Mouse (Mus musculus) CH12.LX (cell line): ENCODE data around the gene Htr1d. TPM values are rescaled to one million over a fixed set of nuclear protein-coding genes. Genes with fewer than 3 reads are reported as not detected.

Experiments used
- DNase-seq: peaks from one replicate; pipeline ENCODE4 v3.0.0-alpha.2; 2013; ENCODE audit errors: extremely low read depth
- H3K27ac ChIP-seq: 2 replicates; pipeline ENCODE4 v1.5.1; 2012; ENCODE audit warnings: low read depth, mild to moderate bottlenecking, control low read depth, moderate library complexity; ENCODE audit not compliant: insufficient read depth
- H3K27me3 ChIP-seq: replicated peaks from 2 replicates; pipeline ENCODE3; 2012; ENCODE audit warnings: inconsistent platforms
- H3K36me3 ChIP-seq, 2 experiments: replicated peaks in 1 of 2; 2 replicates each; pipeline versions ENCODE3 to v1.6.1; 2012; ENCODE audit warnings: inconsistent platforms in 1 of 2, low read length in 1 of 2, mild to moderate bottlenecking in 1 of 2, mixed read lengths in 1 of 2, moderate library complexity in 1 of 2; ENCODE audit not compliant: control insufficient read depth in 1 of 2, insufficient read depth in 1 of 2
- H3K4me1 ChIP-seq, 2 experiments: 2 replicates each; pipeline ENCODE4 v1.6.1; 2012; ENCODE audit warnings: inconsistent platforms in 1 of 2, moderate library complexity in 1 of 2; ENCODE audit not compliant: insufficient read depth in 2 of 2, control insufficient read depth in 1 of 2
- H3K4me2 ChIP-seq: 2 replicates; pipeline ENCODE4 v1.6.1; 2012; ENCODE audit warnings: low read depth, mild to moderate bottlenecking, control low read depth; ENCODE audit not compliant: poor library complexity, insufficient read depth, severe bottlenecking
- H3K4me3 ChIP-seq, 3 experiments: fragments of 150-350 bp in 1 of 3; sonication (generic) in 1 of 3; replicated peaks in 1 of 3; 2 replicates each; pipeline versions ENCODE3 to v1.5.1; 2011 to 2012; ENCODE audit warnings: low read depth in 2 of 3, low read length in 2 of 3, mild to moderate bottlenecking in 2 of 3, moderate library complexity in 2 of 3, control low read depth in 1 of 3, improper control_type of control experiment in 1 of 3, inconsistent platforms in 1 of 3, mixed read lengths in 1 of 3; ENCODE audit not compliant: poor library complexity in 1 of 3
- H3K79me2 ChIP-seq: replicated peaks from 2 replicates; pipeline ENCODE4 v1.6.1; 2012; ENCODE audit warnings: mild to moderate bottlenecking, moderate library complexity; ENCODE audit not compliant: control insufficient read depth, poor library complexity, insufficient read depth, severe bottlenecking; ENCODE audit errors: extremely low read depth
- H3K9ac ChIP-seq: 2 replicates; pipeline ENCODE4 v1.6.1; 2012; ENCODE audit warnings: low read depth, mild to moderate bottlenecking, control low read depth, moderate library complexity; ENCODE audit not compliant: insufficient read depth
- H3K9me3 ChIP-seq: replicated peaks from 2 replicates; pipeline ENCODE3; 2012; ENCODE audit warnings: low read length, inconsistent platforms, mixed read lengths
- CHD2 ChIP-seq: IDR thresholded peaks from 2 replicates; pipeline ENCODE4 v1.6.1; 2011; ENCODE audit warnings: low read length, improper control_type of control experiment
- CTCF ChIP-seq, 2 experiments: IDR thresholded peaks in 1 of 2; conservative IDR thresholded peaks in 1 of 2; 2 replicates each; pipeline ENCODE4 v1.5.1; 2011 to 2012; ENCODE audit warnings: low read depth in 2 of 2, low read length in 2 of 2, improper control_type of control experiment in 1 of 2, inconsistent platforms in 1 of 2, mild to moderate bottlenecking in 1 of 2, moderate library complexity in 1 of 2
- GABPA ChIP-seq: IDR thresholded peaks from 2 replicates; pipeline ENCODE4 v1.6.1; 2012; ENCODE audit warnings: low read depth, low read length, improper control_type of control experiment, inconsistent platforms; ENCODE audit not compliant: insufficient replicate concordance
- HCFC1 ChIP-seq: IDR thresholded peaks from 2 replicates; pipeline ENCODE4 v1.6.1; 2012; ENCODE audit warnings: low read depth, mild to moderate bottlenecking, inconsistent platforms, low read length, improper control_type of control experiment
- IRF4 ChIP-seq: IDR thresholded peaks from 2 replicates; pipeline ENCODE4 v1.6.1; 2014; ENCODE audit warnings: low read depth, mild to moderate bottlenecking, inconsistent platforms, low read length, improper control_type of control experiment
- JUND ChIP-seq: conservative IDR thresholded peaks from 2 replicates; pipeline ENCODE4 v1.6.1; 2011; ENCODE audit warnings: low read depth, low read length, improper control_type of control experiment
- MAX ChIP-seq: IDR thresholded peaks from 2 replicates; pipeline ENCODE4 v1.6.1; 2011; ENCODE audit warnings: low read length, improper control_type of control experiment
- MXI1 ChIP-seq: IDR thresholded peaks from 2 replicates; pipeline ENCODE4 v1.6.1; 2011; ENCODE audit warnings: mild to moderate bottlenecking, low read depth, low read length, improper control_type of control experiment
- MYC ChIP-seq: IDR thresholded peaks from 2 replicates; pipeline ENCODE4 v1.6.1; 2011; ENCODE audit warnings: low read depth, mild to moderate bottlenecking, improper control_type of control experiment, low read length
- NELFE ChIP-seq: IDR thresholded peaks from 2 replicates; pipeline ENCODE4 v1.6.1; 2011; ENCODE audit warnings: low read depth, low read length, improper control_type of control experiment
- NRF1 ChIP-seq: IDR thresholded peaks from 2 replicates; pipeline ENCODE4 v1.6.1; 2014; ENCODE audit warnings: low read depth, mild to moderate bottlenecking, inconsistent platforms, low read length, improper control_type of control experiment, moderate library complexity
- POLR2AphosphoS2 ChIP-seq: IDR thresholded peaks from 2 replicates; pipeline ENCODE4 v1.6.1; 2011; ENCODE audit warnings: low read depth, low read length, improper control_type of control experiment
- RAD21 ChIP-seq: IDR thresholded peaks from 2 replicates; pipeline ENCODE4 v1.6.1; 2011; ENCODE audit warnings: low read depth, mild to moderate bottlenecking, low read length, improper control_type of control experiment, moderate library complexity
- SIN3A ChIP-seq: IDR thresholded peaks from 2 replicates; pipeline ENCODE4 v1.6.1; 2012; ENCODE audit warnings: low read length, improper control_type of control experiment, inconsistent platforms
- SMC3 ChIP-seq: IDR thresholded peaks from 2 replicates; pipeline ENCODE4 v1.6.1; 2011; ENCODE audit warnings: low read depth, low read length, improper control_type of control experiment
- TBP ChIP-seq: conservative IDR thresholded peaks from 2 replicates; pipeline ENCODE4 v1.6.1; 2011; ENCODE audit warnings: low read depth, low read length, improper control_type of control experiment
- TCF12 ChIP-seq: IDR thresholded peaks from 2 replicates; pipeline ENCODE4 v1.6.1; 2014; ENCODE audit warnings: low read depth, mild to moderate bottlenecking, inconsistent platforms, low read length, improper control_type of control experiment
- USF1 ChIP-seq: IDR thresholded peaks from 2 replicates; pipeline ENCODE4 v1.6.1; 2014; ENCODE audit warnings: low read depth, mild to moderate bottlenecking, inconsistent platforms, low read length, improper control_type of control experiment
- USF2 ChIP-seq: conservative IDR thresholded peaks from 2 replicates; pipeline ENCODE4 v1.6.1; 2011; ENCODE audit warnings: low read depth, low read length, improper control_type of control experiment
- ZKSCAN1 ChIP-seq: IDR thresholded peaks from 2 replicates; pipeline ENCODE4 v1.6.1; 2012; ENCODE audit warnings: low read depth, inconsistent platforms, low read length, improper control_type of control experiment, borderline replicate concordance
- ZMIZ1 ChIP-seq: IDR thresholded peaks from 2 replicates; pipeline ENCODE4 v1.6.1; 2012; ENCODE audit warnings: low read depth, mild to moderate bottlenecking, inconsistent platforms, low read length, improper control_type of control experiment
- dilution Hi-C: fragments of 300-500 bp; cut with MboI; formaldehyde crosslinking; loops from 2 replicates; pipeline ENCODE4 v1.14.3; 2020; ENCODE audit warnings: low sequenced_read_pairs; ENCODE audit not compliant: extremely low pct_unique_long_range_greater_than_20kb, extremely low pct_ligation_motif_present
- in situ Hi-C: fragments of 300-500 bp; cut with MboI; formaldehyde crosslinking; loops from 3 replicates; pipeline ENCODE4 v1.14.3; 2019; ENCODE audit warnings: low sequenced_read_pairs, low pct_ligation_motif_present, low pct_unique_long_range_greater_than_20kb, mixed read lengths
- polyA plus RNA-seq: library from polyadenylated mRNA; unstranded; fragments of >175 nt; gene quantifications from 2 replicates; pipeline ENCODE4 v1.2.1, GENCODE M21; 2012; ENCODE audit warnings: low read depth; ENCODE audit not compliant: insufficient read length
- total RNA-seq, 2 experiments: library from RNA; depleted of rRNA; stranded (reverse); fragments of 300-350 nt in 1 of 2; fragments of >200 nt in 1 of 2; gene quantifications; 2 replicates each; pipeline ENCODE4 v1.2.3; 2012 to 2014

Gene Htr1d
- total and polyA plus RNA-seq, 3 experiments, result not detected

DNA sequence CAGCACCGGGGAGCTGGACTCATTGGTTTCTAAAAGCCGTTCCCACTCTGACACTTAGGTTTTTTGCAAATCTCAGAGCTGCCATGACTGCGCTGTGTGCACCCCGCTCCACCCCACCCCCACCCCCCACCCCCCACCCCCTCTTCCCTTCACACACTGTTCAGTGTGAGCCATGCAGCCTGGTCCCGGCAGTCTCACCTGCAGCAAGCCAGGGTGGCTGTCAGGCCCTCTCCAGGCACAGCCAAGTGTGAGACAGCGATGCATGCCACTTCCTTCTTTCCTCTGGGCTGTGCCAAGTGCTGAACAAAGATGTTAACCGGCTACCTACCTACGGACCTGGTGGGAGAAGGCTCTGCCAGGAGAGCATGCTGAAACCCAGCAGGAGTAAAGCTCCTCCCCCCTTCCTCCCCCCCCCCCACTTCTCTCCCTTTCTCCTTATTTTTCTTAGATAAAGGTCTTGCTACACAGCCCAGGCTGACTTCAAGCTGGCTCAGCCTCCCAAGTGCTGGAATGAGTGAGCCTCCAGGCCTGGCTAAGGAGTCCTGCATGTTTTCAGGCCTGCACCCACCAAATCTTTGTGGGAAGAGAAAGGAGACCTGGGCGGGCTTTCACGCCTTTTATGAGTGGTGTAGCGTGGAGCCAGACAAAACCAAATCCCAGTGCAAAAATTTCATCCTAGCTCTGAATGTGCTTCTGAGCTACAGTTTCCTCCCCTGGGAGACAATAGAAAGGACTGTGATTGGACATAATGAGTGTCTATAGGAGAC, 7.5 kb downstream of the Htr1d start:
- in situ Hi-C loops (no loop called here), dilution Hi-C loops (no loop called here)
- Histone ChIP-seq H3K4me2 (no peak overlapping the region), H3K9ac (no peak overlapping the region), H3K27me3 (peaks cover 31% of the 10 kb centered on the region), H3K79me2 (no peaks in the 10 kb centered on the region), H3K4me3 (no peak overlapping the region)
- DNase-seq, result no peak
- TF ChIP-seq SMC3 (no peak), USF1 (no peak)
- TF ChIP-seq, all 38 proteins: peak for 0
- H3K27ac ChIP-seq, result no peak overlapping the region
- H3K4me1 ChIP-seq, result no peaks in the 10 kb centered on the region; a peak in 1 of 4 replicates
- H3K9me3 ChIP-seq, result no peaks in the 10 kb centered on the region
- no peaks in the 10 kb centered on the region for H3K36me3 ChIP-seq

DNA sequence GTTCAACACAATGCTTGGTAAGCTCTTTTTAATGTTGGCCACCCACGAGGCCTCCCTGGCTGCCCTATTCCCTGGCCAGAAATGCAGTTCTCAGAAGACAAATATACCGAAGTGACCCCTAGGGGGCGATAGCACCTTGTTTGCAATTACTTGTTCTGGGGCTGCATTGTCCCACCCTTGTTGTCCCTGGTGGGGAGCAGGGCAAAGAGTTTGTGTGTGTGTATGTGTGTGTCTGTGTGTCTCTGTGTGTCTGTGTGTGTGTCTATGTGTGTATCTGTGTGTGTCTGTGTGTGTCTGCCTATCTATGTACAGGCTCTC, 8.0 kb downstream of the Htr1d start:
- H3K79me2 ChIP-seq, result no peaks in the 10 kb centered on the region
- peak; percentile 56 for DNase-seq
- in situ Hi-C loops, result no loop called here
- H3K27me3 ChIP-seq, result peaks cover 26% of the 10 kb centered on the region
- no peak overlapping the region for H3K4me3 ChIP-seq
- no peaks in the 10 kb centered on the region for H3K36me3 ChIP-seq
- no peak overlapping the region for H3K27ac ChIP-seq
- TF ChIP-seq GABPA (no peak), RAD21 (peak; percentile 50), ZKSCAN1 (no peak), HCFC1 (no peak), SMC3 (peak; percentile 33), POLR2AphosphoS2 (no peak), USF2 (no peak), USF1 (no peak), MXI1 (no peak), MYC (no peak), ZMIZ1 (no peak), NRF1 (no peak), IRF4 (no peak), SIN3A (no peak), TBP (no peak), JUND (no peak), CTCF (conservative IDR thresholded peaks at IDR 0.05 in 1 of 2, IDR thresholded peaks at IDR 0.05 in 1 of 2; ENCODE audit: low read depth in 2 of 2, low read length in 2 of 2) (peak; percentile 62 to 70), TCF12 (no peak), CHD2 (no peak), NELFE (0 out of 2 replicates have a peak, but pooled peaks have one; percentile 15), MAX (no peak)
- no peaks in the 10 kb centered on the region for H3K9me3 ChIP-seq
- no peak overlapping the region for H3K9ac ChIP-seq
- dilution Hi-C loops, result no loop called here
- H3K4me1 ChIP-seq, result no peaks in the 10 kb centered on the region; a peak in 1 of 4 replicates
- H3K4me2 ChIP-seq, result no peak overlapping the region
